Mouse (Mus musculus) gastrocnemius, adult 18-20 months (tissue): ENCODE results near the gene Pus7. TPM values are rescaled to one million over a fixed set of nuclear protein-coding genes. Genes with fewer than 3 reads are reported as not detected.

Experiments
- total RNA-seq, 2 experiments: library from RNA; stranded (reverse); gene quantifications; 2 replicates each; pipeline ENCODE4 v1.2.3; 2021

The Pus7 gene
- total RNA-seq, 2 experiments from 2014 or later: 11.3 to 12.5 TPM

Other genes starting within 250 kb of the Pus7 start
- 10 to 100 TPM; 23.8 to 27.4 TPM for gene Srpk2, start 99.1 kb downstream of the Pus7 start, total RNA-seq
- 1 to 10 TPM; 6.9 to 8.9 TPM for gene Rint1, start 4.0 kb upstream of the Pus7 start, total RNA-seq
- gene Tomm7, start 60.5 kb upstream of the Pus7 start, total RNA-seq: 10 to 100 TPM; 60.4 to 70.0 TPM
- gene Fam126a, start 247.0 kb upstream of the Pus7 start, total RNA-seq: 1 to 10 TPM; 5.2 to 6.1 TPM